Mouse (Mus musculus): ENCODE measurements around the gene Erbb2. TPM values are rescaled to one million over a fixed set of nuclear protein-coding genes. Genes with fewer than 3 reads are reported as not detected.

The Erbb2 gene
- polyA plus RNA-seq, 1 experiment from 2014 or later, result 54.9 TPM

- Histone ChIP-seq H3K9me3 (ENCODE audit: low read length) (no peaks in the 10 kb centered on the region), H3K9ac (replicated peaks; ENCODE audit: low read length) (no peak overlapping the region), H3K4me1 (ENCODE audit: insufficient read depth, low read length) (no peaks in the 10 kb centered on the region), H3K36me3 (ENCODE audit: insufficient read depth, low read length) (no peaks in the 10 kb centered on the region), H3K4me3 (ENCODE audit: low read length) (no peak overlapping the region), H3K27ac (ENCODE audit: low read length) (no peak overlapping the region), H3K4me2 (replicated peaks; ENCODE audit: low read depth, low read length) (no peak overlapping the region), H3K27me3 (ENCODE audit: insufficient read depth, low read length) (no peaks in the 10 kb centered on the region)
- no peak for ATAC-seq (ENCODE audit: low FRiP score, low TSS enrichment)
- WGBS, result 86% methylated on average over 9 of the region's 9 CpGs
Observed at GRCm38 (mm10) chr11:98475630-98476433, 63.6 kb downstream of the Erbb2 start.

- H3K36me3 ChIP-seq (ENCODE audit: insufficient read depth, low read length), result no peaks in the 10 kb centered on the region
- H3K27me3 ChIP-seq (ENCODE audit: insufficient read depth, low read length), result no peaks in the 10 kb centered on the region
- no peak overlapping the region for H3K4me3 ChIP-seq (ENCODE audit: low read length)
- H3K4me2 ChIP-seq (replicated peaks; ENCODE audit: low read depth, low read length), result no peak overlapping the region
- no peak overlapping the region for H3K9ac ChIP-seq (replicated peaks; ENCODE audit: low read length)
- H3K27ac ChIP-seq (ENCODE audit: low read length), result no peak overlapping the region
- no peaks in the 10 kb centered on the region for H3K4me1 ChIP-seq (ENCODE audit: insufficient read depth, low read length)
- no peaks in the 10 kb centered on the region for H3K9me3 ChIP-seq (ENCODE audit: low read length)
- no peak for ATAC-seq (ENCODE audit: low FRiP score, low TSS enrichment)
- WGBS, result 78% methylated on average over 4 of the region's 4 CpGs
Observed at GRCm38 (mm10) chr11:98476434-98476807, 64.2 kb downstream of the Erbb2 start.

GRCm38 (mm10) chr11:98477011-98477701 lies 64.9 kb downstream of the Erbb2 start:
- H3K4me1 ChIP-seq (ENCODE audit: insufficient read depth, low read length), result no peaks in the 10 kb centered on the region
- H3K4me3 ChIP-seq (ENCODE audit: low read length), result no peak overlapping the region
- ATAC-seq (ENCODE audit: low FRiP score, low TSS enrichment), result no peak
- no peaks in the 10 kb centered on the region for H3K27me3 ChIP-seq (ENCODE audit: insufficient read depth, low read length)
- no peaks in the 10 kb centered on the region for H3K9me3 ChIP-seq (ENCODE audit: low read length)
- 48% methylated on average over 14 of the region's 14 CpGs for WGBS
- no peaks in the 10 kb centered on the region for H3K36me3 ChIP-seq (ENCODE audit: insufficient read depth, low read length)
- no peak overlapping the region for H3K4me2 ChIP-seq (replicated peaks; ENCODE audit: low read depth, low read length)
- no peak overlapping the region for H3K9ac ChIP-seq (replicated peaks; ENCODE audit: low read length)
- H3K27ac ChIP-seq (ENCODE audit: low read length), result no peak overlapping the region

- WGBS, result 73% methylated on average over 13 of the region's 13 CpGs
- H3K27ac ChIP-seq (ENCODE audit: low read length), result no peak overlapping the region
- H3K36me3 ChIP-seq (ENCODE audit: insufficient read depth, low read length), result no peaks in the 10 kb centered on the region
- H3K4me3 ChIP-seq (ENCODE audit: low read length), result no peak overlapping the region
- no peak overlapping the region for H3K4me2 ChIP-seq (replicated peaks; ENCODE audit: low read depth, low read length)
- H3K4me1 ChIP-seq (ENCODE audit: insufficient read depth, low read length), result no peaks in the 10 kb centered on the region
- H3K9ac ChIP-seq (replicated peaks; ENCODE audit: low read length), result no peak overlapping the region
- ATAC-seq (ENCODE audit: low FRiP score, low TSS enrichment), result no peak
- no peaks in the 10 kb centered on the region for H3K9me3 ChIP-seq (ENCODE audit: low read length)
- H3K27me3 ChIP-seq (ENCODE audit: insufficient read depth, low read length), result no peaks in the 10 kb centered on the region
Observed at GRCm38 (mm10) chr11:98479026-98479939, 67.0 kb downstream of the Erbb2 start.

GRCm38 (mm10) chr11:98479940-98480497 lies 67.7 kb downstream of the Erbb2 start:
- Histone ChIP-seq H3K4me1 (ENCODE audit: insufficient read depth, low read length) (no peaks in the 10 kb centered on the region), H3K4me3 (ENCODE audit: low read length) (no peak overlapping the region), H3K9ac (replicated peaks; ENCODE audit: low read length) (no peak overlapping the region), H3K27me3 (ENCODE audit: insufficient read depth, low read length) (no peaks in the 10 kb centered on the region), H3K36me3 (ENCODE audit: insufficient read depth, low read length) (no peaks in the 10 kb centered on the region), H3K9me3 (ENCODE audit: low read length) (no peaks in the 10 kb centered on the region), H3K4me2 (replicated peaks; ENCODE audit: low read depth, low read length) (no peak overlapping the region), H3K27ac (ENCODE audit: low read length) (no peak overlapping the region)
- ATAC-seq (ENCODE audit: low FRiP score, low TSS enrichment), result no peak
- 79% methylated on average over 12 of the region's 12 CpGs for WGBS

GRCm38 (mm10) chr11:98481231-98481630 lies 69.0 kb downstream of the Erbb2 start:
- Histone ChIP-seq H3K27me3 (ENCODE audit: insufficient read depth, low read length) (no peaks in the 10 kb centered on the region), H3K9me3 (ENCODE audit: low read length) (no peaks in the 10 kb centered on the region), H3K36me3 (ENCODE audit: insufficient read depth, low read length) (no peaks in the 10 kb centered on the region), H3K4me2 (replicated peaks; ENCODE audit: low read depth, low read length) (no peak overlapping the region), H3K4me3 (ENCODE audit: low read length) (no peak overlapping the region), H3K27ac (ENCODE audit: low read length) (no peak overlapping the region), H3K4me1 (ENCODE audit: insufficient read depth, low read length) (no peaks in the 10 kb centered on the region), H3K9ac (replicated peaks; ENCODE audit: low read length) (no peak overlapping the region)
- no peak for ATAC-seq (ENCODE audit: low FRiP score, low TSS enrichment)
- WGBS, result 61% methylated on average over 6 of the region's 6 CpGs

- H3K27ac ChIP-seq (ENCODE audit: low read length), result no peak overlapping the region
- no peak overlapping the region for H3K9ac ChIP-seq (replicated peaks; ENCODE audit: low read length)
- WGBS, result 76% methylated on average over 10 of the region's 10 CpGs
- H3K9me3 ChIP-seq (ENCODE audit: low read length), result no peaks in the 10 kb centered on the region
- no peak overlapping the region for H3K4me2 ChIP-seq (replicated peaks; ENCODE audit: low read depth, low read length)
- no peaks in the 10 kb centered on the region for H3K36me3 ChIP-seq (ENCODE audit: insufficient read depth, low read length)
- H3K4me1 ChIP-seq (ENCODE audit: insufficient read depth, low read length), result no peaks in the 10 kb centered on the region
- H3K4me3 ChIP-seq (ENCODE audit: low read length), result no peak overlapping the region
- no peaks in the 10 kb centered on the region for H3K27me3 ChIP-seq (ENCODE audit: insufficient read depth, low read length)
- no peak for ATAC-seq (ENCODE audit: low FRiP score, low TSS enrichment)
Observed at GRCm38 (mm10) chr11:98482067-98482466, 69.8 kb downstream of the Erbb2 start.

GRCm38 (mm10) chr11:98485749-98486148 lies 73.5 kb downstream of the Erbb2 start:
- no peak for ATAC-seq (ENCODE audit: low FRiP score, low TSS enrichment)
- 77% methylated on average over 2 of the region's 2 CpGs for WGBS
- Histone ChIP-seq H3K4me2 (replicated peaks; ENCODE audit: low read depth, low read length) (no peak overlapping the region), H3K4me3 (ENCODE audit: low read length) (no peak overlapping the region), H3K27me3 (ENCODE audit: insufficient read depth, low read length) (no peaks in the 10 kb centered on the region), H3K36me3 (ENCODE audit: insufficient read depth, low read length) (no peaks in the 10 kb centered on the region), H3K4me1 (ENCODE audit: insufficient read depth, low read length) (no peaks in the 10 kb centered on the region), H3K27ac (ENCODE audit: low read length) (no peak overlapping the region), H3K9me3 (ENCODE audit: low read length) (no peaks in the 10 kb centered on the region), H3K9ac (replicated peaks; ENCODE audit: low read length) (no peak overlapping the region)
